Mouse (Mus musculus) cortical plate, adult 2 months (tissue): Measurements from ENCODE around the gene Spata31d1b. TPM values are rescaled to one million over a fixed set of nuclear protein-coding genes. Genes with fewer than 3 reads are reported as not detected.
A peak's percentile ranks its signal among the peaks of the same experiment; 100 is the strongest.
"Not testable (repeated sequence)": the region's sequence is repeated elsewhere in the genome, so short reads cannot be mapped to it uniquely, and the experiment has no call there.

Source experiments
- H3K27ac ChIP-seq: fragments of 200-500 bp; 2 replicates; pipeline ENCODE4 v1.5.1; 2012; ENCODE audit warnings: low read length, control low read depth, inconsistent platforms; ENCODE audit not compliant: insufficient read depth
- H3K4me1 ChIP-seq: fragments of 200-500 bp; 2 replicates; pipeline ENCODE4 v1.6.1; 2011; ENCODE audit warnings: low read length; ENCODE audit not compliant: control insufficient read depth, insufficient read depth
- H3K4me3 ChIP-seq: fragments of 200-500 bp; 2 replicates; pipeline ENCODE4 v1.5.1; 2011; ENCODE audit warnings: mild to moderate bottlenecking, low read length, control low read depth; ENCODE audit not compliant: insufficient read depth
- CTCF ChIP-seq: fragments of 200-500 bp; IDR thresholded peaks from 2 replicates; pipeline ENCODE4 v1.5.1; 2011; ENCODE audit warnings: mild to moderate bottlenecking, control low read depth, low read length; ENCODE audit not compliant: insufficient read depth; ENCODE audit errors: extremely low read depth
- POLR2A ChIP-seq: fragments of 200-500 bp; IDR thresholded peaks from 2 replicates; pipeline ENCODE4 v1.6.1; 2011; ENCODE audit warnings: mild to moderate bottlenecking, low read length, control low read depth; ENCODE audit not compliant: insufficient read depth; ENCODE audit errors: extremely low read depth
- polyA plus RNA-seq: library from polyadenylated mRNA; depleted of rRNA; stranded (reverse); fragments of >200 nt; gene quantifications from 2 replicates; pipeline ENCODE4 v1.2.3, GENCODE M21; 2012

Spata31d1b gene
- polyA plus RNA-seq, 1 experiment = 0.04 TPM

DNA sequence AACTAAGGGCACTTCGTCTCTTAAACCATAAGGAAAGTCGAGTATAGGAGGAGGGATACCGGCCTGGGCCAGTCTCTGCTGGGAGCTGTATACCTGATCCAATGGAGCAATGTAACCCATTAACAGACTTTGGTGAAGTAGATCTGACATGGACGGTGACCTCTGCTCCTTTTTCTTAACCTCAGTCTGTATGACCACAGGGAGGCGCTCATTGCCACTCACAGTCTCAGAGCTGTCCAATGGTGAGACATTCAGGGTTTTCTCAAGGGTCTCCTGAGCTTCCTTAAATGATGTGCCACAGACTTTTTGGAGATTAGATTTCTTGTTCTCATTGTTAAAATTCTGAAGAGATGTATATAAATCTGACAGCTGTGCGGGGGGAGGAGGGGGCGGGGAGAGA is 21.5 kb upstream of the Spata31d1b start:
- Histone ChIP-seq H3K4me3 (no peak overlapping the region), H3K4me1 (no peaks in the 10 kb centered on the region), H3K27ac (no peak overlapping the region)
- TF ChIP-seq CTCF = no peak
- TF ChIP-seq POLR2A = no peak

DNA sequence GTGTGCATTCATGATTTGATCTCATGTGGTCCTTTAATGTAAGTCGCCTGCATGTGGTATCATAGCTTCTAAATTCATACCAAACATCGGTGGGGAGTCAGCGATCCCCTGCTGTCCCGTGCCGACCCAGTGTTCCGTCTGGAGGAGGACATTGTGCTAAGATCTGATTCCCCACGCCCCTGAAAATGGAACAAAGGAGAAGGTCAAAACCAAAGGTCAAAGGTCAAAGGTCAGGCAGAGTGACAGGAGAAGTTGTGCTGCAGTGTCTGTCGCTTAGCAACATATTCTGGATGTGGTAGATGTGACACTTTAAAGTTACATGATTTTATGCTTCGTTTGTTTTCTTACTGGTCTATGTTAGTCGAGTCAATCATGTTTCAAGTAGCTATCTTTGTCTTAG is 20.6 kb upstream of the Spata31d1b start:
- Histone ChIP-seq H3K4me1 (no peaks in the 10 kb centered on the region), H3K27ac (no peak overlapping the region), H3K4me3 (no peak overlapping the region)
- TF ChIP-seq CTCF (no peak), POLR2A (no peak)

DNA sequence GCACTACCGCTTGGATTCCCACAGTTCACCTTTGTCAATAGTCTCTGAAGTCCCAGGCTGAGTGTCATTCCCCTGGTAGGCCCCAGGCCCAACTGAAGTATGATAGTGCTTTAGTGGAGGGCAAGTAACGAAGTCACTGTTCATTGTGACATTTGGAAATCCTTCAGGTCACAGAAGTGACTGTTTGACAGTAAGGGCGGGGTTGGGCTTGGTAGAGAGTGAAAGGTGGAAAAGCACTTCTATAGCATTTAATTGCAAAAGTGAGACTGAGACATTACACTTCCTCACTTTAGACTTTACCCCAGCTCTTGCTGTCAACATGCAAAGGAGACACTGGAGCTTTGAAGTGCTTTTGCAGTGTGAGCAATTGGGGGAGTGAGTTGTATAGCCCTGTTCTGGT is 18.1 kb upstream of the Spata31d1b start, which contains the start of gene 4921517D22Rik:
Gene 4921517D22Rik (minus strand): TSS at position 101 of the 400 bp plus-strand sequence.
- no peaks in the 10 kb centered on the region for H3K4me1 ChIP-seq
- no peak within 1 kb of the TSS for H3K4me3 ChIP-seq
- no peak within 1 kb of the TSS for H3K27ac ChIP-seq
- TF ChIP-seq POLR2A = no peak
- no peak for TF ChIP-seq CTCF

GRCm38 (mm10) chr13:59695781-59696180 is 16.3 kb upstream of the Spata31d1b start:
- Histone ChIP-seq H3K4me3 (no peak overlapping the region), H3K4me1 (no peaks in the 10 kb centered on the region), H3K27ac (no peak overlapping the region)
- TF ChIP-seq CTCF (no peak), POLR2A (no peak)

DNA sequence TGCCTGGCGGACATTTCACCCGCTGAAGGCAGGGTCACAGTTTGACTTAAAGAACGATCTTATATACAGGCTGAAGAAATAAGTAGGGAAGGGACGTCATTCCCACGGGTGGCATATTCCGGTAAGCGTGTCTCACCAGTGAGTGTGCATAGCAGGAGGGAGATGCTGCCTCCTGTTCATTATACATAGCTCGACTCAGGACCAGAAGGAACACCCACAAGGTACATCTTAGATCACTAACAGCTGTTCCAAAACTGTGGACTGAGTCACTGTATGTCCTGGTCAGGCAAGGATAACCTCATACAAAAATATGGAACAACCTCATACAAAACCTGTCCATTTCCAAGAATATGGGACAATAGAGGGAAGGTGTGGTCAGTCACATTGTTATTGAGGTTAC is 13.0 kb upstream of the Spata31d1b start:
- no peaks in the 10 kb centered on the region for H3K4me1 ChIP-seq
- TF ChIP-seq POLR2A = no peak
- TF ChIP-seq CTCF = no peak
- peak overlapping the region; percentile 3; the same call in 1 of the 2 replicates for H3K27ac ChIP-seq
- H3K4me3 ChIP-seq = no peak overlapping the region

DNA sequence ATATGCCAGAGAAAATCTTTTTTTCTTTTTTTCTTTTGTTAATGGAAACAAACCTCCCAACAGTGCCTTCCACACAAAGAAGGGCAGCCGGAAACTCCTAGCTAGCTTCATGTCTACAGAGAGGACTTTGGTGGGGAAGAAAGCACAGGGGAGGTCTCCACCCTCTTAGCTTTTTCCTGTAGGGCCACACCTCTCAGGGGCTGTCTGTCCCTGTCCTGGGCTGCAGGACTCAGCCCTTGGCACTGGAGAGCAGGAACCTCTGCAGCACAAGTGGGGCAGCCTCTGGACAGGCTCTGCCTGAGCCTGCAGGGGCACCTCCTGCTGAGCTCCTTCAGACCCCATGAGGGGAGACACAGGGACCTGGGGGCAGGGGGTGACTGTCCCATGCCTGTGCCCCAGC is 11.9 kb upstream of the Spata31d1b start:
- H3K27ac ChIP-seq, H3K4me1 ChIP-seq, H3K4me3 ChIP-seq: not testable (repeated sequence)

DNA sequence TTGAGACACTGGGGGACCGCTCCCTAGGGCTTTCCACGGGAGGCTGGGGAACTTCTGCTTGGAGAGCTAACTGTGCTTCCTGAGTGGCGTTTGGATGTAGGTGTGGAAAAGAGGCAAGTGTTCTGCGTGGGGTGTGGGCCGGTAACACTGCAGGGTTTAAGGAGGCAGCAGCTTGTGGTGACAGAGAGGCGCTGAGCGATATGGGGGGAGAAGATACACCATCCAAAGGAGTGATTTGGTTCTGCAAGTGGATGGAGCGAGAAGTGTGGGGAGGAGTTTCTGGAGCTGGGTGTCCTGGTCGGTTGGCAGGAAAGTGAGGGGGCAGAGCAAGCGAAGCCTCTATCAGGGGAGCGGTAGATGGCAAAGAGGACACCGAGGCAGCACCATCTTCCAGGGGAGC is 8.6 kb upstream of the Spata31d1b start:
- no peak for TF ChIP-seq POLR2A
- TF ChIP-seq CTCF = no peak
- Histone ChIP-seq H3K4me1 (0 out of 2 replicates have a peak, but pooled peaks cover 3% of the 10 kb centered on the region), H3K27ac (no peak overlapping the region), H3K4me3 (no peak overlapping the region)

GRCm38 (mm10) chr13:59704562-59704961 is 7.5 kb upstream of the Spata31d1b start:
- TF ChIP-seq CTCF = 0 out of 2 replicates have a peak, but pooled peaks have one; percentile 16
- no peak for TF ChIP-seq POLR2A
- H3K27ac ChIP-seq = no peak overlapping the region
- 0 out of 2 replicates have a peak, but pooled peaks cover 3% of the 10 kb centered on the region for H3K4me1 ChIP-seq
- no peak overlapping the region for H3K4me3 ChIP-seq

DNA sequence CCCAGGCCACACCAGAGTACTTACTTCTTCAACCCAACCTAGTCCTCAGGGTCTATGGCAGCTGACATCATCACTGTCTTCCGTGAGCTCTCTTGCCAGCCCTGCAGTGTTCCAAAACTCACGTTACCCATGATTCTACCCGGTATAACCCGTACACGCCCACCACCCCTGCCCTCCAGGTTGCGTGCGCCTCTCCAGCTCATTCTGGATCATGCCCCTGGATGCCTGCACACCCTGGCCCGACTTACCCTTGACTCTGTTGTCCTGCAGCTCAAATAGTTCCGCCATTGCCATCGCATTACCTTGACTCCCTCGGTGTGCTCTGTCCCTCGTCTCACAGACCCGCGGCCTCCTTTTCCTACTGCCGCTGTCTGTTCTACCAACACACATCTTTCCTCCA is 1.9 kb upstream of the Spata31d1b start, which contains the start of gene Spata31d1a:
Gene Spata31d1a (minus strand): TSS at position 101 of the 400 bp plus-strand sequence.
- no peaks in the 10 kb centered on the region for H3K4me1 ChIP-seq
- H3K27ac ChIP-seq = no peak within 1 kb of the TSS
- TF ChIP-seq POLR2A = no peak
- no peak within 1 kb of the TSS for H3K4me3 ChIP-seq

GRCm38 (mm10) chr13:59713710-59714109 is 1.6 kb downstream of the Spata31d1b start:
- Histone ChIP-seq H3K4me1 (no peaks in the 10 kb centered on the region), H3K4me3 (no peak overlapping the region), H3K27ac (no peak overlapping the region)
- TF ChIP-seq POLR2A = no peak
- no peak for TF ChIP-seq CTCF

DNA sequence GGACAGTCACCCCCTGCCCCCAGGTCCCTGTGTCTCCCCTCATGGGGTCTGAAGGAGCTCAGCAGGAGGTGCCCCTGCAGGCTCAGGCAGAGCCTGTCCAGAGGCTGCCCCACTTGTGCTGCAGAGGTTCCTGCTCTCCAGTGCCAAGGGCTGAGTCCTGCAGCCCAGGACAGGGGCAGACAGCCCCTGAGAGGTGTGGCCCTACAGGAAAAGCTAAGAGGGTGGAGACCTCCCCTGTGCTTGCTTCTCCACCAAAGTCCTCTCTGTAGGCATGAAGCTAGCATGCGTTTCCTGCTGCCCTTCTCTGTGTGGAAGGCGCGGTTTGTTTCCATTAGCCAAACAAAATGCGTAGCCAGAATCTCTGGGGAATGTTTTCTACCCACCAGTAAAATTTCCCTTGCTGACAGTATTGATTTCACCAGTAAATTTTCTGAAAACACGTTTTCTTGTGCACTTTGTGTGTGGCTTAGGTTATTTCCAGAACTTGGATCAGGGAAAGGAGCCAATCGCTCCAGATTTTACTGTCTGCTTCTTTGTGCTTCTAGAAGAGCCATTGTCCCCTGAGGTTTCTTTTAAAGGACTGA is 6.9 kb downstream of the Spata31d1b start:
- H3K4me3 ChIP-seq, H3K4me1 ChIP-seq: not testable (repeated sequence)
- peak overlapping the region; percentile 29; the same call in 1 of the 2 replicates for H3K27ac ChIP-seq
